Mouse (Mus musculus) bone marrow macrophage, adult 2 months (primary cell): ENCODE data around the gene Fubp3.

Experiments used
- CTCF ChIP-seq: IDR thresholded peaks from 2 replicates; pipeline ENCODE4 v1.5.1; 2012; ENCODE audit warnings: low read depth, mild to moderate bottlenecking, low read length, moderate library complexity
- POLR2A ChIP-seq: IDR thresholded peaks from 2 replicates; pipeline ENCODE4 v1.6.1; 2012; ENCODE audit warnings: mild to moderate bottlenecking, low read depth, low read length, borderline replicate concordance

DNA sequence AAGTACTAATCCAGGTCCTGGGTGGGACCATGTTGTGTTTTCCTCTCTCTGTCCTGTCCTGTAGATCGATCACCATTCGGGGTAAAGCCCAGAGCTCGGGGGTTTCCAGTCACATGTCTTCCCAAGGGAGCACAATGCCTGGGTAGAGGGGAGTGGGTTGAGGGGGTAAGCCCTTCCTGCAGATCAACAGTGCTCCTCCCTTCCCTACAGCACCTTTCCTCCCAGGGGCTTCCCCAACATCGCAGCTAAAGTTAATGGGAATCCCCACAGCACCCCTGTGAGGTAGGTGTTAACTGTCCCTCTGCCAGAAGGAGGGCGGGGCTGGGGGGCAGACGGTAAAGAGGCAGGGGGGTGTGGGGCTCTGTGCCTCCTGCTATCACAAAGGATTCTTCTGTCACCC is 40.2 kb downstream of the Fubp3 start:
- TF ChIP-seq POLR2A (no peak), CTCF (no peak)
